Mouse (Mus musculus) frontal cortex, adult 2 months (tissue): ENCODE data around the gene Mcrip2. TPM values are rescaled to one million over a fixed set of nuclear protein-coding genes. Genes with fewer than 3 reads are reported as not detected.
"Not testable (repeated sequence)": the region's sequence is repeated elsewhere in the genome, so short reads cannot be mapped to it uniquely, and the experiment has no call there.

ENCODE experiments used
- DNase-seq, 2 experiments: peaks; one replicate each; pipeline ENCODE4 v3.0.0; 2022; ENCODE audit warnings: low spot score in 1 of 2; ENCODE audit errors: extremely low spot score in 1 of 2
- polyA plus RNA-seq: library from polyadenylated mRNA; depleted of rRNA; stranded (reverse); fragments of >200 nt; gene quantifications from 2 replicates; pipeline ENCODE4 v1.2.3, GENCODE M21; 2012

Mcrip2 gene
- polyA plus RNA-seq, 1 experiment = 28.8 TPM

DNA sequence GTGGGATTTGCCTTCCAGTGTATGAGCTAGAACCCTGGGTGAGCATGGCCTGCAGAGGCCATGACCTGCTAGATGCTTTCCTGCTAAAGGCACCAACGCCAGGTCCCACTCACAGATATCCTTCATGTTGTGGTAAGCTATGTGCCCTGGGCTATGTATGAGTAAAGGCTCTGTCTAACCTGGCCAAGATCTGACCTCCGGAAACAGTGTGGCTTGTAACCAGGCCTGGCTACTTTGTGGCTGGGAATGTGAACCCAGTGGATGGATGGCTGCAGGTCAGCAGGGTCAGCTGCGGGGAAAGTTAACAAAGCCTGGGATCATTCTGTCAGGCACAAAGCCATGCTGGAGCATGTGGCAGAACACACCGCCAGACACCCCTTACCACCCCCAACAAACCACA, 13.1 kb upstream of the Mcrip2 start:
- DNase-seq = no peak

DNA sequence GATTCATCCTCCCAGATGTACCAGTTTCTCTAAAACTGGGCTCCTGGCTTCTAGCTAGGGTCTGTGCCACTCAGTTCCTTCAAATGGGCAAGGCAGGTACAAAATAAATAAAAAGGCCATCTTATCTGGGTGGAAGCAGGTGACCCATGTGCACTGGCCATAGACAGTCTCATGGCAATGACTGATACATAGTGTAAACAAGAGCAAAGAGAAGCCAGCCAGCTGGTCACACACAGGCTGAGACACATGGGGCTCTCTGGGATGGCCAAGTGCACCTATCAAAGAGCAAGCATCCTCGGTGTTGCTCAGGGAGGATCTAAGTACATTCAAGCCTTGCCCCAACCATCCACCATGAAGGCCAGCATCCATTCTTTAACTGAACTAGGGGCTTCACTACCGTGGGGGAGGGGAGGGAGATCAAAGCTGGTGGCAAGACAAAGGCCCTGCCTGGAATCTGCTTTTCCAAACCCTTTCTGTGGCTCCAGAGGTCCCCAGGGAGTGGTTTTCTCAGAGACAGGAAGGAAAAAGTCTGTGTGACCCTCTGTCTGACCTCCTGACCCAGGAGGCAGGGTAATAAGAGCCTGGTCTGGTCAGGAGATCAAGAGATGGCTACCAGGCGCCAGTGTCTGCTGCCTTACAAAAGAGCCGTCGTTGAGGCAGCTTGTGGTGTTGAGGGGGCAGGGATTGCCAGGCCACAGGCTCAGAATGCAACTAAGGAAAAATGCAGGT, 12.5 kb upstream of the Mcrip2 start:
- DNase-seq = no peak

DNA sequence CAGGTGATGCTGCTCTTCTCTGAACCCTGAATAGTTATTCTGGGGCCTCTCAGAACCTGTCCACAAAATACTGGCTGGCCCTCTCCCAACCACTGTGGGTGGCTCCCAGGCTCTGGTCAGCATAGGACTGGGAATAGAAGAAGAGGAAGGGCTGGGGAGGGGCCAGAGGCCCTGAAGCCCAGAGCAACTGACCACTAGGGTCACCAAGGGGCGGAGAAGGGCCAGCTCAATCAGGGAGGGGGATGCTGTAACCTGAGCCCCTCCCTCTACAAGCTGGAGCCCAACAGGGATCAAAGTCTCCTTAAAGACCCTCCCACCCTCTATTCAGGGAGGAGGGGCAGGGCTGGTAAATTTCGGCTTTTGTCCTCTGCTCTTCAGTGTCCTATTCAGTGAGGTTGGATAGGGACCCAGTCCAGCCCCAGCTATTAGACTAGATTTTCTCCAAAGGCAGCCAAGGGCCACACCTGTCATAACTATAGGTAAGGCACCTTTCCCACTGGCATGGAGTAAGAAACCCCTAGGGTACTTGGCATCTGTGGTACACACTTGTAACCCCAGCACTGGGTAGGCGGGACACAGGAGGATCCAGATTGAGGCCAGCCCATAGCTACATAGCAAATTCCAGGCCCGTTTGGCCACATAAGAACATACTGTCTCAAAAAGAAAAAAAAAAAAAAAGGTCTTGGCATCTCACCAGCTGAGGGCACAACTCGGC, 11.8 kb upstream of the Mcrip2 start, which contains the start of gene Wfikkn1:
Gene Wfikkn1 (minus strand): TSS at position 663 of the 715 bp plus-strand sequence.
- no peak for DNase-seq

DNA sequence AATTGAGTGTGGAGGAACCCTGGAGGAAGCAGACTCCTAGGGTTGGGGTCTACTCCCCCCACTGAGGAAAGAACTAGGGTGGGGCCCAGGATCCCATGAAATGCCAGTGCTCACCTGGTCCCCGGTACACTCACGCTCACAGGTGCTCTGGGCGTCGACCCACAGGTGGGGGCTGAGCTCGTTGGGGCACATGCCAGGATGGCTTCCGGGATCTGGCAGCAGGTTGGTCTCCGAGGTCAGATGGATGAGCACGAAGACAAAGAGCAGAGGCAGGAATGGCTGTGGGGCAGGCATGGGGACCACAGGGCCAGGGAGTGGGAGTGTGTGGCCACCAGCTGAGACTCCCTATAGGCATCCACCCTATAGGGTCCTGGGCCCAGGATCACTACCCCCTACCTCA, 11.2 kb upstream of the Mcrip2 start:
- DNase-seq = no peak

DNA sequence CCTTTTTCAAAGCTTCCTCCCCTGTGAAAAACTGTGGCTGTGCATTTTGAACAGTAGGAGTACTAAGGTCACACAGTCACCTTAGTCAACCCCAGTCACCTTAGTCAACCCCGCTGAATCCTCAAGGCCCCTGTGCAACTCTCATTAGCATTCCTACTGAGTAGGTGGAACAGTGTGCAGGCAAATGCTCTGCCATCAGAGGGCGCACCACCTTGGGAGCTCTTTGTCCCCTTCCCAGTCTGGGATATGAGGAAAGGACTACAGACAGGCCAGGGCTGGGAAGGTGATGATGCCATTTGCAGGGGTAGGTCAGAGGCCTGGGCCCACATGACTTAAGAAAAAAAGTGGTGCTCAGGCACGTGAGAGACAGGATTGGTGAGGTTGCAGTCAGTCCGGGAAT, 10.7 kb upstream of the Mcrip2 start:
- DNase-seq = peak in 1 of 2 experiments; percentile 69

DNA sequence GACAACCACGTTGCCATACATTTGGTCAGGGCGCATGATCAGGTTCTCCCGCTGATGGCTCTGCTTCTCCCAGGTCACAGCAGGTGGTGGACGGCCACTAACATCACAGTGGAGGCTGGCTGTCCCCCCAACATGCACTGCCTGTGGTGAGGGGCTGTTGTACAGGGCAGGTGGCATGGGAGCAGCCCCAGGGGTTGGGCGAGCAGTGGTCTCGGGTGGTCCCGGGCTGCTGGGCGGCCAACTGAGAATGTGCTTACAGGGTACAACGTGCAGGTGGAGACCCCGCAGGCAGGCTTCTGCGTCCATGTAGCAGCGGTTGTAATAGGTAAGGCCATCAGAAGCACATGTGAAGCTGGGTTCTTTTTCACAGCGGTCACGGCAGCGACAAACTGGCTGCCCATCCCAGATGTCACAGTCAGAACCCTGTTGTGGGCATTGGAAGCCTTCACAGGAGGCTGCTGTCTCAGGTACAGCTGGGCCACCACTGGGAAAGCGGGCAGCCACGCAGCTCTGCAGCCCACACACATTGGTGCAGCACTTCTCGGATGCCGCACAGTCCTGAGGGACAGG, 10.1 kb upstream of the Mcrip2 start:
- no peak for DNase-seq

DNA sequence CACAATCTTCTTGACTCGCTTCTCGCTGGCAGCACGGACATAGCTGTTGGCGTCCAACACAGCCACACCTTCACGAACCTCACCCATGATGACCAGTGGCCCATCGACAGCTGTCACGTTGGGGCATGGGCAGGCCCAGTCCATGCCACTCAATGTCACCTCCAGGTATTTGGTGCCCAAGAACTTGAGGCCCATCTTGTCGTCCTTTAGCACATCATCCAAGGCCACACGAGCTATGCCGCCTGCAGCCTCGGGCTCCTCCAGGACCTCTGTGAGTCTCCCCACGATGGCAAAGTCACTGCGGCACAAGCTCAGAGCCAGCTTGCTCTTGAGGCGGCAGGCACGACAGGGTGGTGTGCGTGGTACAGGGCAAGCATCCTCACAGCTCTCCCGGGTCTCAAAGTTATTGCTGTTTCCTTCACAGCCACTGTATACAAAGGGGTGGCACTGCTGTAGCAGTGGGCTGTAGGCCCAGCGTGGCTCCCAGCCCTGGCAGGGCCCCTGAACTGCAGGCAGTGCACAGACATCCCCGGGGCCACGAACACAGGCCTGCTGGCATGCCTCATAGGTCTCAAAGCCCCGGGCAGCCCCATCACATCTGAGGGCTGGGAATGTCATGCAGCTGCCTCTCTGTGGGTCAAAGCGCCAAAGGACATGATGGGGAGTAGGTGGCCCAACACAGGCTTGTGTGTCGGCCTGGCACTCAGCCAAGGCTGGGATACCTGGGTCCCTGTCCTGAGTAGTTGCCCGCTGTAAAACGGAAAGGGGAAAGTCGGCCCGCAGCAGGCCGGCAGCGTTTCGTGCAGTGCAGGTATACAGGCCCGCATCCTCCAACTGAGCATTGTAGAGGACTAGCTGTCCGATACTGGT, 9.4 kb upstream of the Mcrip2 start:
- DNase-seq = no peak

DNA sequence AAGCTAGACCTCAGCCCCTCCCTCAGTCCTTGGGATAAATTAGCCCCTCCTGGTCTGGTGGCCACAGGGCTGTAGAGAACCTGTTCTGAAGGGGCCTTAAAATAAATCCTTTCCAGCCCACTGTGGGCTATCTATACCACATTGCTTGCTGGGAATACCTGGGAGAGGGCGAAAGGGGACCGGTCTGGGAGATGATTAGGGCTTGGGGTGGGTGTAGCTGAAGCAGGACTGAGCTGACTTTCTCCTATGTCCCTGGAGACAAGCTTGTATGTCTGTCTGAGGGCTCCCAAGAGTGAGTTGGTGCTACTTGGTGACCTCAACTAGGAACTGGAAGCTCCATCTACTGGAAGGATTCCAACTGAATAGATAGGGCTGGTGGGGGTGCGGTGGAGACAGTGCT, 8.5 kb upstream of the Mcrip2 start:
- DNase-seq = no peak

DNA sequence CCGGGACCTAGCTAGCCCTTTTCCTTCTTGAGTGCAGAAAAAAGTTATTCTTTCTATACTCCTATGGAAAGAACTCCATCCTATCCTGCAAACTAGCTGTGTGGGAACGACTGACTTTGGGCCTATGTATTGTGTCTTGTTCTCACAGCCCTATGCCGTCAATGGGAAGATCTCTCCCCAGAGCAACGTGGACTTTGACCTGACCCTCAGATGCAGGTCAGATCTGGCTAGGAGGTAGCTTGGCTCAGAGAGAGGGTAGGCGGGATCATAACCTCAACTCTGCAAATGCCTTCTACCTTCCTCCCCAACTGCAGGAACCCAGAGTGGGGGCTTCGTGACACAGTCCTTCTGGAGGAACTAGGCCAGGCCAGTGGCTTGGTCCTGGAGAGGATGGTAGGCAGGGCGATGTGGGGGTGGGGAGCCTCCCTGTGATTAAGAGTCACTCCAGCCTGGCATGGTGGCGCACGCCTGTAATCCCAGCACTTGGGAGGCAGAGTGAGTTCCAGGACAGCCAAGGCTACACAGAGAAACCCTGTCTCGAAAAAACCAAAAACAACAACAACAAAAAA, 7.9 kb upstream of the Mcrip2 start:
- DNase-seq = no peak

DNA sequence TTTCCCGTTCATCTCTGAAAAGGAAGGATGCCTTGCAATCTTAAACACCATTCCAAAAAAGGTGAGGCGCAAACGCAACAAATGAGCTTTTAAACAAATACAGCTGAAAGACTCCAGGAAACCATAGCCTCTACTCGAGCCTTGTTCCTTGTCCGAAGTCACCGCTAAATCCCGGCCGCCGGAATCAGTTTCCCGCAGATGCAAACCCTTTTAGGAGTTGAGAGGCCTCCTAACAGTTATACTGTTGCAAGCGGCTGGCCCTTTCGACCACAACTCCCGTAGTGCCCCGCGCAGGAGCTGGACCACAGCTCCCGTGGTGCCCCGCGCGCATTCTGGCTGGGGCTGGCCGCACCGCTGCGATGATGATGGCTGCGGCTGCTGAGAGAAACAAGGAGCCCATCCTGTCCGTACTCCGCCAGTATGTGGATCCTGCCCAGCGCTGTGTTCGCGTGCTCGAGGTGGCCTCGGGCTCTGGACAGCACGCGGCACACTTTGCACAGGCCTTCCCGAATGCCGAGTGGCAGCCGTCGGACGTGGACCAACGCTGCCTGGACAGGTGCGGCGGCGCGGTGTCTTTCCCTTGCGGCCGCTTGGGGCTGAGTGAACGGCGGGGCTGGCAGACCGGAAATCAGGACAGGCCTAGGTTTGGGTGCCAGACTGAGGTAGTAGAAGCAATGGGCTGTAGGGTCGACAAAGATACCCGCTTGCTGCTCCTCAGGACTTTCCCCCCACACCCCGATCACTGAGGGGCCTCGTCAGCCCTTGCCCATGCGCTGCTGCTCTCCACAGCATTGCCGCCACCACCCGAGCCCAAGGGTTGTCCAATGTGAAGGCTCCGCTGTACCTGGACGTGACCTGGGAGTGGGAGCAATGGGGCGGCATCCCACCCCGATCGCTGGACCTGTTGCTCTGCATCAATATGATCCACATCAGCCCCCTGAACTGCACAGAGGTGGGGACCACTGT, 6.9 kb upstream of the Mcrip2 start:
- DNase-seq = peak; percentile 80 to 90

DNA sequence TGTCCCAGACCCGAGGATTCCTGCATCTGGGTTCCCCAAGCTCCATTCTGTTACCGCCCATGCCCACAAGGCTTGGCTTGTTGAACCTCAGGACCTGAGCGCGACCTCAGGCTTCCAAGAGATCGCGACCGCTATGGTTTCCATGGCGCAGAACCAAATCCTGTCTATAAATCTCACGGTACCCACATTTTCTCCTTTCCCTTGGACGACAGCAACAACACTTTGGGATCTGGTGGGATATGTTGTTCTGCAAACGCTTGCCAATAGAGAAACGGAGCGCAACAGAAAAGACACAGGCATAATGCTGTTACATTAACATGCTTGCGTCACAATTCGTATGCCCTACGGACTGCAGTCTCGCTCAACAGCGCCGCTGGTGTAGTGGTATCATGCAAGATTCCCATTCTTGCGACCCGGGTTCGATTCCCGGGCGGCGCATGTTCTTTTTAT, 6.2 kb upstream of the Mcrip2 start, which contains the start of gene Mettl26:
Gene Mettl26 (plus strand): TSS at position 354 of the 450 bp plus-strand sequence.
- peak; percentile 93 to 100 for DNase-seq

DNA sequence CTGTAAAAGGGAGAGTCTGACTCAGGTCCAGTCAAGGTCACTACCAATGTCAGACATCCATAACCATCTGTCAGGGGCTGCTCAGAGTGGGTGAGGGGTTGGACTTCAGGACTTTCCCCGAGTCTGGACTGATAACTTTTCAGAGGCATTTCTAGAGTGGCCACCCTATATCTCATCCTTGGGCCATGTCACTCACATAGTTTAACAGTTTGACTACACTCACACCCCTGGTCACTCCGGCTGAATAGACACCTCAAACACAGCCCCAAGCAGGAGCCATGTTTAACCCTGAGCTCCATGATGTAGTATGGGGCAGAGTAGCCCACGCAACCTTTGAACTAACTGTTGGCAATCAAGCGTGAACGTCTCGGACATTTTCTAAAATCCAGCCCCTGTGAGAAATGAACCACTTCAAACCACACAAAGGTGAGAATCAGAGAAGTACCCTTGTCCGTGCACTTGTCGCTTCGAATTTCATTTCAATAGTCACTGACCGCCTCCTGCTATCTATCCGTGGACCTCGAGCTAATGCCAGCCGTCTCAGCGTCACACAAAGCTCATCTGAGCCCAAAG, 5.7 kb upstream of the Mcrip2 start:
- no peak for DNase-seq

DNA sequence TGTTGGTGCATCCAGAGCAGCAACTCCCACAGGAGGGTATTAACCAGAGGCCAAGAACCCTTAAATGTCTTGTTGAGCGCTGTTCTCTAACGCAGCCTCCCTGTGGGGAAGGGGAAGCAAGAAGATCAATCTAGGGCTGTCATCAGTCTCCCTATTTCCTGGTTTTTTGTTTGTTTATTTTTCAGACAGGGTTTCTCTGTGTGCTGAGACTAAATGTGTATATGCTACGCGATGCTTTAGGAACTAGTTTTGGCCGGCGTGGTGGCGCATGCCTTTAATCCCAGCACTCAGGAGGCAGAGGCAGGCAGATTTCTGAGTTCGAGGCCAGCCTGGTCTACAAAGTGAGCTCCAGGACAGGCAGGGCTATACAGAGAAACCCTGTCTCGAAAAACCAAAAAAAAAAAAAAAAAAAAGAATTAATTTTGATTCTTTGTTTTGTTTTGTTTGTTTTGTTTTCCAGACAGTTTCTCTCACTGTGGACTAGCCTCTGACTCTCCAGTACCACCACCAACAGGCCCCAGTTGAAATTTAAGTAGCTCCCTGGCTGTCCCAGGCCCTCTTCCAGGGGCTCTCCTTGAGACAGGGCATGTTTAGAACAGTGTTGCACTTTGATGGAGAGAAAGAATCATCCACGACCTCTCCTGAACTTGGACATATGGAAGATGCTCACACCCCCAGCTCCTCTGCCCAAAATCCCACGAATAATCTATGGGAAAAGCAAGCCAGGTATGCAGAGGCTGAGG, 5.0 kb upstream of the Mcrip2 start:
- DNase-seq = no peak

DNA sequence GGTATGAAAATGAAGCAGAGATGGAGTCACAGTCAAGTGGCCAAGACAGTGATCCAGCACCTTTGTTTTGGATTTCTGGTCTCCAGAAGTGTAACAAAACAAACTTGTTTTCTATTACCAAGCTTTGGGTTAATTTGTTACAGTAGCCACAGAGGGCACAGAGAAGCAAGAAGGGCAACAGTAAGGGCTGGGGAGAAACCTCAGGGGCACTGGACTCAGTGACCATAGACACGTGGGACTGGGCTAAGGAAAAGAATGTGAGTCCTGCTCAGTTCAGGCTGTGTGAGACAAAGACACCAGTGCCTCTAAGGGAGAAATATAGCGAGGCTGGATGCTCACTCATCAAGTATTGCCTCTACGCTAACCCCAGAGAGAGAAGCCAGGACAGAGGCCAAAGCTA, 4.1 kb upstream of the Mcrip2 start:
- DNase-seq = no peak

DNA sequence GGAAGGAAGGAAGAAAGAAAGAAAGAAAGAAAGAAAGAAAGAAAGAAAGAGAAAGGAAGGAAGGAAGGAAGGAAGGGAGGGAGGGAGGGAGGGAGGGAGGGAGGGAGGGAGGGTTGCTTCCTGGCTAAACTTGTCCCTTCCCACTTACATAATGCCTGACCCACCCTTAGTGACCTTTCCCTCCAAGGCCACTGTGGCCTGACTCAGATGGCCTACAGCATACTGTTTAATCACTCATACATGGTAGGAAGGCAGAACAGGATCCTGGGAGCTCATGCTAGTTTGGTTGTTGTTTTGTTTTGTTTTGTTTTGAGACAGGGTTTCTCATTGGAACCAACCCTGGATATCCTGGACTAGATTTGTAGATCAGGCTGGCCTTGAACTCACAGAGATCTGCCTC, 3.0 kb upstream of the Mcrip2 start:
- not testable (repeated sequence) for DNase-seq

DNA sequence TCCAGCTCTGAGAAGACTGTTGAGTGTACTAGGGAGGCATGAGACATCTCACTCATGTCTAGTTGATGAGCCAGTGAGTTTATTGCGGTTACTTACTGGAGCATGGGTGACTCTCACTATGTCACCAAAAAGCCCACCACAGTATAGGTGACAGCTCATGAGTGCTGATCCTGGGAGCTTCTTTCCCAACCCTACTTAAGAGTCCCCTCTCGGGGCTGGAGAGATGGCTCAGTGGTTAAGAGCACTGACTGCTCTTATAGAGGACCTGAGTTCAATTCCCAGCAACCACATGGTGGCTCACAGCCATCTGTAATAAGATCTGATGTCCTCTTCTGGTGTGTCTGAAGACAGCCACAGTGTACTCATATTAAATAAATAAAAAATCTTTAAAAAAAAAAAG, 1.4 kb upstream of the Mcrip2 start:
- DNase-seq = no peak

DNA sequence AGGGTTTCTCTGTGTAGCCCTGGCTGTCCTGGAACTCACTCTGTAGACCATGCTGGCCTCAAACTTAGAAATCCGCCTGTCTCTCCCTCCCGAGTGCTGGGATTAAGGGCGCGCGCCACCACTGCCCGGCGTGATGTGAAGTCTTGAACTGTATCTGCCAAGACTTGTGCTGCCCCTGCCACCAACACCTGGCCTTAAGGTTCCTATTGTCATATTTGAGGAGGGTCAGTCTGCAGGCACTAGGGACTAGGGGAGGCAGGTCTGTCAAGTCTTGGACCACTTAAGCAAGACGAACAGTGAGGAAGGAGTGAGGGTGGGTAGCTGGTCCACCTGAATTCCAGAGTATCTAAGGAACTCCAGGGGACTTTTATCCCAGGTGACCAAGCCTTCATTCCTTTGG, 934 bp upstream of the Mcrip2 start:
- DNase-seq = no peak
